In the genomic region with DNA sequence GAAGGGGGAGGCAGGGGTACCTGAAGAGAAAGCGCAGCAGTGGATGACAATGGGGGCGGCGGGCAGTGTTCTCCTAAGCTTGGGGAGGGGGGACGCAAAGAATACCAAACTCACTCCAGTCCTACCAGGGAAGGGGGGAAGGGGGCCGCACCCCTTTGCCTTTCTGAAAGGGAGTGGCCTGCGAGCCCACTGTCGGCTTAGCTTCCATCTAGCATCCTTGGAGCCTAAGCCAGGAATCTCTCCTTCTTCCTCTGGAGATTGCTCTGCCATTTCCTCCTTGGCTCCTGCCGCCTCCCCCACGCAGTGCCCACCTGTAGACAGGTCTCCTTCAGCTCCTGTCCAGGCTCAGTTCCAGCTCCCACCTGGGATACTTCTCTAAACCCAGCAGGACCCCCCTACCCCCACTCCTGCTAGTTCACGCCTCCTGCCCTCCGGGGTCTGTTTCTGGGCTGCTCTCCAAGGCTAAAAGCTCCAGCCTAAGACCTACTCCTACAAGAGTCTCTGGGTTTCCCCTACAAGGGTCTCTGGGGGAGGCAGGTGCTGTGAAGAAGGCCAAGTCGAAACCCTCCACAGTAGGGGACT, we compare ENCODE assay signal across 8 mouse cellular contexts. TPM values are rescaled to one million over a fixed set of nuclear protein-coding genes. Genes with fewer than 3 reads are reported as not detected.
A peak's percentile ranks its signal among the peaks of the same experiment; 100 is the strongest.
DNase-seq lines count a peak whose midpoint lies in the region; ATAC-seq and TF ChIP-seq lines count a peak whose summit lies in the region.

No protein-coding gene starts in this region.

- H3K9me3 ChIP-seq in hindbrain, embryonic 13.5 days: no peaks in the 10 kb centered on the region
- no peaks in the 10 kb centered on the region for H3K9me3 ChIP-seq in midbrain, embryonic 15.5 days

- H3K36me3 ChIP-seq in hindbrain, embryonic 13.5 days: no peaks in the 10 kb centered on the region
- H3K36me3 ChIP-seq in midbrain, embryonic 15.5 days (replicated peaks): no peaks in the 10 kb centered on the region

- peak overlapping the region; percentile 74 for H3K4me2 ChIP-seq in hindbrain, embryonic 13.5 days
- H3K4me2 ChIP-seq in midbrain, embryonic 15.5 days: peak overlapping the region; percentile 70

- H3K27me3 ChIP-seq in hindbrain, embryonic 13.5 days: peaks cover 26% of the 10 kb centered on the region
- H3K27me3 ChIP-seq in midbrain, embryonic 15.5 days (replicated peaks): no peaks in the 10 kb centered on the region

- peak overlapping the region; percentile 61 for H3K4me3 ChIP-seq in layer of hippocampus, adult 2 months
- peak overlapping the region; percentile 70 for H3K4me3 ChIP-seq in hindbrain, embryonic 13.5 days
- peak overlapping the region; percentile 82 for H3K4me3 ChIP-seq in midbrain, embryonic 15.5 days

- WGBS in hindbrain, embryonic 13.5 days: 24% methylated on average over 9 of the region's 12 CpGs
- 14% methylated on average over 12 of the region's 12 CpGs for WGBS in midbrain, embryonic 15.5 days

- H3K4me1 ChIP-seq in hindbrain, embryonic 13.5 days (replicated peaks): peaks cover 58% of the 10 kb centered on the region
- H3K4me1 ChIP-seq in midbrain, embryonic 15.5 days: peaks cover 49% of the 10 kb centered on the region

- H3K27ac ChIP-seq in layer of hippocampus, adult 2 months: peak overlapping the region; percentile 95
- no peak overlapping the region for H3K27ac ChIP-seq in hindbrain, embryonic 13.5 days
- H3K27ac ChIP-seq in midbrain, embryonic 15.5 days: peak overlapping the region; percentile 80; the same call in 1 of the 2 replicates

- 0 out of 2 replicates have a peak, but pooled peaks have one; percentile 0 for ATAC-seq in hindbrain, embryonic 13.5 days (ENCODE audit: low FRiP score)
- ATAC-seq in midbrain, embryonic 15.5 days (replicated peaks): no peak

- DNase-seq in layer of hippocampus, adult 2 months (ENCODE audit: low spot score in 2 of 2): no peak
- no peak for DNase-seq in layer of hippocampus, postnatal 36 days
- peak; percentile 47 to 49 for DNase-seq in cerebellum, postnatal 36 days
- DNase-seq in c-Kit-positive CD71-positive TER-119-positive erythroid progenitor cells, embryonic 14.5 days (ENCODE audit: low spot score): no peak
- no peak for DNase-seq in thymus, postnatal 14 days
- no peak for DNase-seq in adrenal gland, adult 2 months

- peak overlapping the region; percentile 91 for H3K9ac ChIP-seq in hindbrain, embryonic 13.5 days
- peak overlapping the region; percentile 79 for H3K9ac ChIP-seq in midbrain, embryonic 15.5 days

- no peak for TF ChIP-seq CTCF in layer of hippocampus, adult 2 months (conservative IDR thresholded peaks at IDR 0.05)

RNA-seq across cellular contexts. Expression of a gene that starts 1.3 kb away (rescaled TPM):
- 100 to 1,000 TPM; 315 to 321 TPM for total RNA-seq in layer of hippocampus, adult 2 months (2021)
- total RNA-seq in layer of hippocampus, postnatal 36 days (2021): 100 to 1,000 TPM; 301 to 303 TPM
- polyA plus RNA-seq in hindbrain, embryonic 13.5 days (2015; fragmentation: Nextera tagmentation; extraction: Ambion mirVana): 7.9 and 8.4 TPM in 2 replicates
- polyA plus RNA-seq in midbrain, embryonic 15.5 days (2015; fragmentation: Nextera tagmentation; extraction: Ambion mirVana): 19.6 and 21.0 TPM in 2 replicates
- total RNA-seq in adrenal gland, adult 2 months (2021): 10 to 100 TPM; 27.2 to 38.3 TPM
- polyA plus RNA-seq in adrenal gland, adult 2 months (2012; rRNA removed): 12.2 and 13.5 TPM in 2 replicates

Comparison
In these comparisons a context has a peak if more than half of its experiments do, and no peak if none do; other contexts are left out.
1. DNase-seq: peak in cerebellum, postnatal 36 days (2 of 2); none in layer of hippocampus, adult 2 months (0 of 2), layer of hippocampus, postnatal 36 days (0 of 2), c-Kit-positive CD71-positive TER-119-positive erythroid progenitor cells, embryonic 14.5 days (single experiment), thymus, postnatal 14 days (single experiment) and adrenal gland, adult 2 months (single experiment).
2. RNA of a gene that starts 1.3 kb away (total RNA-seq): 315 to 321 TPM in layer of hippocampus, adult 2 months and 301 to 303 TPM in layer of hippocampus, postnatal 36 days; 27.2 to 38.3 TPM in adrenal gland, adult 2 months; every median in the first group is over 4 times any median in the second.
3. Peak in every context shown above with its lines, with median percentiles within 50 percentile points of each other: H3K4me3 ChIP-seq.